Mouse (Mus musculus) kidney, adult 11 months (tissue): ENCODE data around the gene Cdc25b.
A peak's percentile ranks its signal among the peaks of the same experiment; 100 is the strongest.

Experiments used
- DNase-seq: peaks from one replicate; pipeline ENCODE4 v3.0.0; 2022

Cdc25b gene

GRCm38 (mm10) chr2:131186771-131187601 lies at the start of gene Cdc25b, which contains the start of gene Spef1:
Gene Cdc25b, plus strand, starts transcription at chr2:131186949.
Gene Spef1, minus strand, starts transcription at chr2:131187282.
- peak; percentile 87 for DNase-seq

DNA sequence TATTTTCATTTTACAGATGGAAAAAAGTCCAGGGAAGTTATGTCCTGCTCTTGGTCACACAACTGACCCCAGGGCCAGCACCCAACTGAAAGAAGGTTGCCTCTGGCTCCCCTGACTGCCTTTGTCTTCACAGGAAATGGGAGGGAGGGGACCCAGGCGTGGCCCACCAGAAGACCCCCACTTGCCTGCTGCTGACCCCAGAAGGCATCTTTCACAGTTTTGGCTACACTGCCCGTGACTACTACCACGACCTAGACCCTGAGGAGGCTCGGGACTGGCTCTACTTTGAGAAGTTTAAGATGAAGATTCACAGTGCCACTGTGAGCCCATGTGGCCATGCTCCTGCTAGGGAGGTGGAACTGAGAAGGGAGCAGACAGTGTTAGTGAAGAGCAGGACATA lies 48.5 kb upstream of the Cdc25b start:
- peak; percentile 1 for DNase-seq

- DNase-seq = no peak
Measured at GRCm38 (mm10) chr2:131138760-131139159, 48.0 kb upstream of the Cdc25b start.

- no peak for DNase-seq
Measured at GRCm38 (mm10) chr2:131139287-131139686, 47.5 kb upstream of the Cdc25b start.

DNA sequence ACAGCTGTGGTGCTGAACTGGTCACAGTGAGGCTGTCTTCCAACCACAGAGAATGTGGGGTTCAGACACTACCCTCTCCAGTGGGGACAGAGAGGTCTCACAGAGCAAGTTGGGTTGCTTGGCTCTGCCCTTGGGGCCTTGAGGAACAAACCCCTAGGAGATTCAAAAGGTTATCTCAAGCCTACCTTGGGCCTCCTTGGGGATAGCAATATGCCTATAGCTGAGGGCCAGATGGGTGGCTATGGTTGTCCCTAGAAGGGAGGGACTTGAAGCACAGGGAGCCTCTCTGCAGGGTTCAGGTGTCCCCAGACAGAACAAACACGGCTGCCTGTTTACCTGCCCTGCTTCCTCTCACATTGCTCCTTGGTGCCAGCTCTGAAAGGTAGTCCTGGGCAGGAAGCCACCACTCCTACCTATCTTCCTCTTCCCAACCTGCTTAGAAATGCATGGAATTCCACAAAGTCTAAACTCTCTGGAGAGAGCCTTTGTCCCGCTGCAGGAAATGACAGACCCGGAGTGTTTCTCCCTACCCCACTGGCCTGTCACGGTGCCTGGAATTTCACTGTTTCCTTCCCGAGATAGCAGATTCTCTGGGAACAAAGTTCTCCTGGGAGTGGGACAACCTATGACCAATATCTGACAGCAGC lies 46.7 kb upstream of the Cdc25b start:
- DNase-seq = peak; percentile 44

DNA sequence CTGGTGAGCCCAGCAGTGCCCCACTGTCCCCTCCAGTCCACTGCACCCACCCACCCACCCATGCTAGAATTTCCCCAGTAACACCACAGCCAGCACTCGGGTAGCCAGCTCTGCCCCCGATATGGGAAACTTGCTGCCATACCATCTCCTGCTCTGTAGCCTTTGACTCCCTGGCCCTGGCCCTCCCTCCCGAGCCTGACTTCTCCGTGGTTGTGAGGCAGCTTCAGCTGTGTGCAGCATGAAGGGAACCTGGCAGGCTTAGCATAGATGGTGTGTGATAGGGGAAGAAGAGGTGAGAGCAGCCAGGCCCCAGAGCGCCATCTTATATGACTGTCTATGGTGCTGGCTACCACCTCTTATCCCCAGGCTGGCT lies 46.2 kb upstream of the Cdc25b start:
- no peak for DNase-seq

DNA sequence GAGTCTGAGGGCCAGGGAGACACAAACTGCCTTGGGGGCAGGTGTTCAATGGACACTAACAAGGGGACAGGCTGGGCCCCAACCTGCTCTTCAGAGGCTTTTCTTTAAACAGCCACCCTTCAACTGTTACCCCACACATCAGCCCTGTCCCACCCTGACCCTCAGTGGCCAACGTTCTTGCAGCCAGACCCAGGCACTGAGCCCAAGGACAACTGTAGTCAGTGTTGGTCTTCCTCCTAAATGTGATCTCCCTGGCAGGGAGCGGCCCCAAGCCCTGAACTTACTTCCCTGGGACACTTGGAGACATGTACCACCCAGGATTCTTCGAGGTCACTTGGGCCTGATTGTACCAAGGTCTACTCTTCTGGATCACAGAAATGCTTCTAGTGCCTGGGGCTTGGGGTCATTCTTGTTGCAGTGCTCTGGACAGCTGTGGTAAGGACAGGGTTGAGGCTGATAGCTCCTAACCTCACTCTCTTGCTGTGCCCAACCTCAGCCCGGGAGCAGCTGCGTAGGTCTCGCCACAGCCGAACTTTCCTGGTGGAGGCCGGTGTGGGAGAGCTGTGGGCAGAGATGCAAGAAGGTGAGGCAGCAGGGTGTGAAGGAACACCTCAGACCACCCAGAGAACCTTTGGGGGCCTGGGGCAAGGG lies 45.3 kb upstream of the Cdc25b start:
- DNase-seq = no peak

GRCm38 (mm10) chr2:131142592-131142991 lies 44.2 kb upstream of the Cdc25b start:
- peak; percentile 55 for DNase-seq

DNA sequence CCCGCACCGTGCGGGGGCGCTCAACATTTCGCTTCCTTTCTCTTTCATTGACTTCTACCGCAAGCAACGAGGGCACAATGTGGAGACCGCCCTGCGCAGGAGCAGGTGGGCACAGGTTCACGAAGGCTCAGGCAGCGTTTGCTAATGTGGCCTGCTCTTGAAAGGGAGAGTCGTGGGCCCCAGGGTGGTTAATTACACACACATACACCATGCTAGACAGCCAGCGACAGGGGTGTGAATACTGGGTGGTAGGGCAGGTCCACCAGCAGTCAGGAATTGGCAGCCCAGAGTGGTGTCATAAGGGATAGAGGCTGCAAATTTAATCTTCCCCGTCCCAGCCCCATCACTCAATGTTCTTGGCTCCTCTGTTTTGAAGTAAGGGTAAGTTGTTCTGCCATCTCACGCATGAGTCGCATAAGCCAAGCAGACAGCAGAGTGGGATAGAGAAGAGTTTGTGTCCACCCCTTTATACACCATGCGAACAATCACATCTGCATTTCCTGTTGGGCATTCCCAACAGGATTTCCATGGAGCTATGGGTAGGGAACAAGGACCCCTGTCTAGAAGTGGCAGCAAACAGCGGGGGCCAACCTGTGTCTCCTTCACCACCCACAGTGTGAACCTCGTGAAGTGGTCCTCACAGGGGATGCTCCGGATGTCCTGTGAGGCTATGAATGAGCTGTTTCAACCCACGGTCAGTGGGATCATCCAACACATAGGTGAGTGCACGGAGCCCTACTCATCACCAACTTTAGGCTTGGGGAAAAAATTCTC lies 43.6 kb upstream of the Cdc25b start:
- no peak for DNase-seq

DNA sequence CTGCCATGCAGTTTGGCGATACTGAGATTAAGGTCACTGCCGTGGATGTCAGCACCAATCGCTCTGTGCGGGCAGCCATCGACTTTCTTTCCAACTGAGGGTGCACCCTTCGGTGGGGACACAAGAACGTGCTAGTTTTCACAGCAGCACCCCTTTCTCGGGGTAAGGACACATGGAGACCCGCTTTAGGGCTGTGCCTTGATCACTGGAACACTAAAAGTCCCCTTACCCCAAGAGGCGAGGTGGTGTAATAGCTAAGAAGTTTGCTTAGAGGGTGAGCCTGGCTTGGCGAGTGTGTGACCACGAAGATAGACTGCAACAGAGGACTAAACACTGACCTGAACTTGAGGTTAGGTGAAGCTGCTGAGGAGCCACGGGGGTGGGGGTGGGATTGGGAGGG lies 41.6 kb upstream of the Cdc25b start:
- no peak for DNase-seq

DNA sequence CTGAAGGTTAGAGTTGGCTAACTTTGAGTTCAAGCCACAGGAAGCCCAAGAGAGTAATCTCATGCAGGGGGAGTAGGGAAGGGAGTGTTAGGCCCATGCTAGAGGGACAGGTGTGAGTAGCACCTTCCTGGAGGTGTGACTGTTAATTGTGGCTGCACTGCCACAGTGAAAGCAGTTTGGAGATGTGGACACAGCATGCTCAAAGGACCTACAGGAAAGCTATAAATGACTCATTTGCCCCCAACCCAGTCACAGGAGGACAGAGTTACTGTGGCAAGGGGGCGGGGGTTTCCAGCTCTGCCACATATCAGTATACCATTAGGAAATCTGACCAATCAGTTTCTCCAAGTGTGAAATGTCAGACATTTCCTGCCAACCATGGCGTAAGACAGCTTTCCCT lies 41.2 kb upstream of the Cdc25b start:
- DNase-seq = no peak

- DNase-seq = no peak
Measured at GRCm38 (mm10) chr2:131146193-131147042, 40.3 kb upstream of the Cdc25b start.

DNA sequence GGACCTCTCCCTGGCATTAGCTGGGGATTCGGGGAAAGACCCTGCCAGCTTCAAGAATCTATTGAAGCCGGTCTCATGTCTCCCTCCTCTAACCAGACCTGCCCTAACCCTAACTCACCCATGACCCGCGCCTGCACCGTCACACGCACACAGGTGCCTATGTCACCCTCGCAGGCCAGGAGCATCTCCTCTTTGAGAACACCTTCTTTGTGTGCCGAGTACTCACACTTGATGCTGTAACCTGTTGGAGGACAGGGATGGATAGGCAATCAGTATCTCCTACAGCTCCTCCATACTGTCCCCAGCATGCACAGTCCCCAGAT lies 39.7 kb upstream of the Cdc25b start:
- no peak for DNase-seq

GRCm38 (mm10) chr2:131148353-131149253 lies 38.1 kb upstream of the Cdc25b start:
- DNase-seq = no peak

- DNase-seq = no peak
Measured at GRCm38 (mm10) chr2:131149254-131149578, 37.5 kb upstream of the Cdc25b start.

GRCm38 (mm10) chr2:131152166-131152730 lies 34.5 kb upstream of the Cdc25b start:
- no peak for DNase-seq

GRCm38 (mm10) chr2:131154036-131154435 lies 32.7 kb upstream of the Cdc25b start:
- no peak for DNase-seq

DNA sequence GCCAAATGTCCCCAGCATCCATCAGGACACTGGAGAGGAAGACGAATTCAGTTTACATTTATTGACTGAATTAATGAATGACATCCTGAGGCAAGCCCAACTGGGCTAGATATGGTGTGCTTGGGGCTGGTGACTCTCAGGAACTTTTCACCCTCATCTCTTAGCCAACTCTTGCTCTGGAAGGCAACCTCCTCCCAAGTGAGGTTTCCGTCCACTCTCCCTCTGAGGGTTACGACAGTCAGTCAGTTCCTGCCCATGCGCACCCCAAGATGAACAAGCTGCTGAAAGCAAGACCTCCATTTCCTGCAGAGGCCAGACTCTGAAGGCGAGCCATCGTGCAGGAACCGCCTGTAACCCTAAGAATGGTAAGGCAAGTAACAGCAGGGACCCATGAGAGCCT lies 29.8 kb upstream of the Cdc25b start:
- no peak for DNase-seq

DNA sequence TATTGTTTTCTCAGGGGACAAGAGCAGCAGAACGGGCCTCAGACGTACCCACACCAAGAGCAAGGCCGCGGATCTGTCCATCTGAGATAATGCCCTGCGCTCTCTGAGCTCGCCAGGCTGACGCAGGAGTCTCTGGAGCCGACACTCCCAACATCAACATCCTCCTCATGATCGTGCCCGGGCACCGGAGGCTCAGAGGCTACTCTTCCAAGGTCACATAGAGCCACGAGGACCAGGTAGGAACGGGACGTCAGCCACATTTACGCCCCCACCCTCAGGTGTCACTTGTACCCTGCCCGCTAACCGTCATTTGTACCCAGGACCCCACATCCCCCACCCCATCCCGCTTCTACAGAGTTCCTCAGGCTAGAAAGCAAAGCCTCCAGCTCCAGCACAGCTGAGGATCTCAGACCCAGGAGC lies 27.2 kb upstream of the Cdc25b start:
- DNase-seq = no peak

DNA sequence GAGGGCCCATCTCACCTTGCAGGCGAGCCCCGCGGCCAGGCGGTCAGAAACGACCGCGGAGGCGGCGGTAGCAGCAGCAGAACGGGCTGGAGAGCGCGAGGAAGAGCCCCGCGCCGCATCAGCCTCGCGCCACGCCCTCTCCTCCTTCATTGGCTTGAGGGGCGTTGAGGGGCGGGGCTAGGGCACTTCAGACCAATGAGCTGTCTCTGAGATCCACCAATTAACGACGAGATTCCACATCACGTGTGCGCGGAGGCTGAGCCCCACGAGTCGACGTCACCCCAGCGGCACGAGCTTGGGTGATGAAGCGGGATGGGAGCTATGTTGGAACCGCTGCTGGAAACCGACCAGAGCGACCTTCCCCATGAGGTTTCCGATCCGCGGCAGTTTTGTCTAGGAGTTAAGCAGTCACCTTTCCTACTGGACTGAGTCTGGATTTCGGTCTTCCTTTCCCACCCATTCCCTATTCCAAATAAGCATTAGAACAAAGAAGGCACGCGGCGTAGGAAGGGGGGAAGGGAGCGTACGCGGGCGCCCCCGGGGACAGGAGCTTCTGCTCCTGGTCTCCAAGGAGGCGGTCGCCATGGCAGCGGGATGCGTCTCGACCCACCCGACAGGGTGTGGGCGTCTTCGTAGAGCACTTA lies 26.7 kb upstream of the Cdc25b start, which contains the start of gene 1700037H04Rik:
1700037H04Rik (minus strand) TSS at position 144 of the 644 bp plus-strand sequence.
- peak; percentile 97 for DNase-seq
